Comparison of ENCODE assay signal across 9 mouse cellular contexts in genomic region chr14:118816503-118816902, GRCm38 (mm10). TPM values are rescaled to one million over a fixed set of nuclear protein-coding genes. Genes with fewer than 3 reads are reported as not detected.
A peak's percentile ranks its signal among the peaks of the same experiment; 100 is the strongest.
DNase-seq lines count a peak whose midpoint lies in the region; ATAC-seq and TF ChIP-seq lines count a peak whose summit lies in the region.
"Had no signal": no experiment of that assay in that cellular context is flagged by ENCODE, and none has a peak within 500 bp of the region (broad histone marks: within the 10 kb centered on the region; RNA-seq: fewer than 3 reads in every experiment).

No protein-coding gene starts in this region.

- 23% methylated on average over 4 of the region's 4 CpGs for WGBS in kidney, embryonic 15.5 days
- 15% methylated on average over 4 of the region's 4 CpGs for WGBS in liver, embryonic 11.5 days

- H3K4me3 ChIP-seq in kidney, embryonic 15.5 days (replicated peaks), result no peak overlapping the region
- no peak overlapping the region for H3K4me3 ChIP-seq in ES-E14 (ENCODE audit: insufficient read depth in 1 of 2, low read depth in 1 of 2, low read length in 2 of 2, poor library complexity in 1 of 2, severe bottlenecking in 1 of 2)
- H3K4me3 ChIP-seq in liver, embryonic 11.5 days (ENCODE audit: low read depth, low read length), result peak overlapping the region; percentile 21; the same call in 1 of the 2 replicates
- H3K4me3 ChIP-seq: neural tube, embryonic 13.5 days had no signal

- peak; percentile 38 for DNase-seq in kidney, adult 18-20 months
- DNase-seq in ES-E14 (ENCODE audit: low read depth, low spot score), result peak; percentile 56
- DNase-seq in c-Kit-negative CD71-positive TER-119-positive erythroid progenitor cells, embryonic 14.5 days (ENCODE audit: low read depth, low spot score), result peak; percentile 78
- DNase-seq in liver, embryonic 11.5 days (ENCODE audit: low spot score), result no peak
- peak; percentile 40 for DNase-seq in right cerebral cortex, postnatal 14 days
- no peak for DNase-seq in ovary, adult 18-20 months (ENCODE audit: low spot score)

- no peak overlapping the region for H3K9ac ChIP-seq in kidney, embryonic 15.5 days
- no peak overlapping the region for H3K9ac ChIP-seq in ES-E14 (ENCODE audit: insufficient read depth, low read depth, low read length, poor library complexity, severe bottlenecking)
- peak overlapping the region; percentile 20; the same call in 1 of the 2 replicates for H3K9ac ChIP-seq in liver, embryonic 11.5 days (ENCODE audit: low read depth, low read length)
- H3K9ac ChIP-seq: neural tube, embryonic 13.5 days had no signal

- H3K4me1 ChIP-seq in kidney, embryonic 15.5 days, result 0 out of 2 replicates have a peak, but pooled peaks cover 4% of the 10 kb centered on the region
- no peaks in the 10 kb centered on the region for H3K4me1 ChIP-seq in ES-E14 (ENCODE audit: control insufficient read depth in 2 of 2, insufficient read depth in 2 of 2, low read length in 2 of 2, poor library complexity in 1 of 2)
- no peaks in the 10 kb centered on the region for H3K4me1 ChIP-seq in liver, embryonic 11.5 days (replicated peaks; ENCODE audit: control insufficient read depth, insufficient read depth, low read length)
- H3K4me1 ChIP-seq: neural tube, embryonic 13.5 days had no signal

- no peaks in the 10 kb centered on the region for H3K9me3 ChIP-seq in kidney, embryonic 15.5 days (replicated peaks)
- H3K9me3 ChIP-seq in ES-E14 (ENCODE audit: control insufficient read depth, insufficient read depth, low read depth, low read length), result no peaks in the 10 kb centered on the region
- H3K9me3 ChIP-seq in liver, embryonic 11.5 days (ENCODE audit: control insufficient read depth, low read length), result no peaks in the 10 kb centered on the region; the same call in 1 of the 2 replicates

- in situ Hi-C loops in ES-E14 (cut with MboI; ENCODE audit: low sequenced_read_pairs in 2 of 2, unreplicated experiment in 2 of 2), result loop anchor here (25.0 kb wide), 1 partner anchor 604 kb away; no protein-coding TSS in a partner anchor

- no peak overlapping the region for H3K4me2 ChIP-seq in kidney, embryonic 15.5 days
- H3K4me2 ChIP-seq in liver, embryonic 11.5 days, result peak overlapping the region; percentile 42
- H3K4me2 ChIP-seq: neural tube, embryonic 13.5 days had no signal

- no peak; the same call in 1 of the 2 replicates for ATAC-seq in kidney, embryonic 15.5 days (replicated peaks; ENCODE audit: low FRiP score)
- peak; percentile 48 to 62; a peak in 2 of 4 replicates for ATAC-seq in hematopoietic stem cell, adult 5-6 weeks (replicated peaks in 1 of 2; ENCODE audit: insufficient read depth in 1 of 2, low FRiP score in 2 of 2, low TSS enrichment in 1 of 2, low read depth in 1 of 2, poor library complexity in 2 of 2, severe bottlenecking in 2 of 2)
- peak; percentile 19 for ATAC-seq in liver, embryonic 11.5 days (replicated peaks; ENCODE audit: low FRiP score)

- H3K36me3 ChIP-seq in kidney, embryonic 15.5 days, result no peaks in the 10 kb centered on the region
- no peaks in the 10 kb centered on the region for H3K36me3 ChIP-seq in ES-E14 (ENCODE audit: control insufficient read depth, insufficient read depth, low read length, poor library complexity, severe bottlenecking)
- no peaks in the 10 kb centered on the region for H3K36me3 ChIP-seq in liver, embryonic 11.5 days (ENCODE audit: control insufficient read depth, insufficient read depth, low read length)
- H3K36me3 ChIP-seq: neural tube, embryonic 13.5 days had no signal

- no peak overlapping the region for H3K27ac ChIP-seq in kidney, embryonic 15.5 days
- H3K27ac ChIP-seq in ES-E14 (ENCODE audit: insufficient read depth, low read depth, low read length, poor library complexity, severe bottlenecking), result no peak overlapping the region
- no peak overlapping the region for H3K27ac ChIP-seq in liver, embryonic 11.5 days (ENCODE audit: low read depth, low read length)
- H3K27ac ChIP-seq: neural tube, embryonic 13.5 days had no signal

- H3K27me3 ChIP-seq in kidney, embryonic 15.5 days, result peaks cover 8% of the 10 kb centered on the region
- H3K27me3 ChIP-seq in liver, embryonic 11.5 days (replicated peaks; ENCODE audit: control insufficient read depth, insufficient read depth, low read length), result no peaks in the 10 kb centered on the region

TF ChIP-seq in ES-E14, 5 proteins besides CTCF, POLR2A, EP300 and RAD21:
- peak; percentile 84 for TF ChIP-seq ZC3H11A (IDR thresholded peaks at IDR 0.05; ENCODE audit: borderline replicate concordance, low read depth, low read length)
- no peak for TF ChIP-seq ZNF384 (IDR thresholded peaks at IDR 0.05; ENCODE audit: low read depth, low read length)

RNA-seq across cellular contexts. Expression of gene Cldn10, which starts 28.8 kb away (rescaled TPM):
- polyA plus RNA-seq in kidney, embryonic 15.5 days (2015; fragmentation: Nextera tagmentation; extraction: Ambion mirVana), result 22.8 and 25.3 TPM in 2 replicates
- 0.09 and 0.21 TPM in 2 replicates for total RNA-seq in ES-E14 (2012; rRNA removed)
- not detected in 2 replicates for total RNA-seq in hematopoietic stem cell, adult 5-6 weeks (2017)
- 0.30 and 0.47 TPM in 2 replicates for polyA plus RNA-seq in liver, embryonic 11.5 days (2014; fragmentation: Nextera tagmentation; extraction: Ambion mirVana)

Comparison
In these comparisons a context has a peak if more than half of its experiments do, and no peak if none do; other contexts are left out.
1. DNase-seq: peak in kidney, adult 18-20 months (single experiment), ES-E14 (single experiment), c-Kit-negative CD71-positive TER-119-positive erythroid progenitor cells, embryonic 14.5 days (single experiment) and right cerebral cortex, postnatal 14 days (single experiment); none in liver, embryonic 11.5 days (single experiment) and ovary, adult 18-20 months (single experiment).